Mouse (Mus musculus) NIH3T3 (cell line): ENCODE measurements around the gene Astn1.

Experiments used
- DNase-seq: peaks from one replicate; pipeline ENCODE4 v3.0.0-alpha.2; 2012; ENCODE audit warnings: low read depth

Gene Astn1

DNA sequence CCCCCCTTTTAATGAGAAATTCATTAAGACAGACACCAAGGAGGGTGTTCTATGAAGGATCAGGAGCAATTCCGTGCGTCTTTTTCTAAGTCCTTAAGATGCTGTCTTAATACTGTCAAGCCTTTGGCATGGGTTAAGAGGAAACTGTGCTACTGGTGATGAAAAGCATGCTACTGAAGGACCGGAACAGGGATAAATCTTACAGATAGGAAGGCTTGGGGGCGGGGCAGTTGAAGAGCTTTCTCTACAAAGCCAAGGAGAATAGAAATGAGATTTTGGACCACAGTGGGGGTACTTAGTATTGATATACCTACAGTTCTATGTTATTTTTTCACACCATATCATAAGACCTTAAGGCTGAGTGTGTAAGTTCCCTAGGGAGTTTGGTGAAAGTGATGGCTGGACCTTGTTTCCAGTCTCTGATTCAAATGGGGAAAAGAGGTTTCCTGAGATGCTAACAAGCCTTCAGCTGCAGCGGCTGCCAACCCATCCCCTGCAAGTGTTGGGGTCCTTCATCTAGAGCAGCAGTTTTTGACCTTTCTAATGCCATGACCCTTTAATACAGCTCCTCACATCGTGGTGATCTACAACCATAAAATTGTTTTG, 378.2 kb downstream of the Astn1 start:
- no peak for DNase-seq

DNA sequence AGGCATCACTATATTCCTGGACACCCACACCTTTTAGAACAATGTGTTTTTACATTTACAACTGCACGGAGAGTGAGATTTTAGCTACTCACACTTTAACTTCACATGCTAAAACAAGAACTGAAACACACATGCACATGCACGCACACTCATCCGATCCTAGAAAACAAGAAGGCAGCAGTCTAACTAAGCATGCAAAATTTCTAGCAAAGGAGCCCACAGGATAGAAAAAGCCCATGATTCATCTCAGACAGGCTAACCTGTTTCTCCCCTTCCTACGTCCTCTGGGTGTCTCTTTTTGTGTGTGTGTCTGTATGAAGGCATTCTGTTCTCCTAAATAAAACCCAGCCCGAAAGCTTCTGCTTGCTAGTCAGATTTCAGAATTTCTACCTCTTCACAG, 378.9 kb downstream of the Astn1 start:
- no peak for DNase-seq
